Mouse (Mus musculus) midbrain, postnatal 0 days (tissue): ENCODE measurements at regions not wholly inside any gene's neighbourhood (a gene's known extent, or its start where the extent isn't known, plus 50 kb on each side); places are given as distances from the start of the nearest gene placed in this dataset.

Experiments used
- ATAC-seq: fragments of 200-750 bp; cut with Nextera tagmentation; 2 replicates; pipeline ENCODE4 v1.8.0; 2017; ENCODE audit warnings: moderate number of reproducible peaks, mild to moderate bottlenecking, moderate TSS enrichment, moderate library complexity; ENCODE audit not compliant: low FRiP score
- DNase-seq: peaks from one replicate; pipeline ENCODE4 v3.0.0-alpha.2; 2015; ENCODE audit warnings: low spot score
- H3K27ac ChIP-seq: fragments of 300-500 bp; sonication (generic); 2 replicates; pipeline ENCODE4 v1.5.1; 2014; ENCODE audit warnings: low read depth, mild to moderate bottlenecking, low read length, mixed read lengths
- H3K27me3 ChIP-seq: fragments of 300-500 bp; sonication (generic); 2 replicates; pipeline ENCODE4 v1.6.1; 2014; ENCODE audit warnings: low read length, control low read depth, mixed read lengths; ENCODE audit not compliant: insufficient read depth
- H3K36me3 ChIP-seq: fragments of 300-500 bp; sonication (generic); 2 replicates; pipeline ENCODE4 v1.6.1; 2014; ENCODE audit warnings: low read length, control low read depth, mixed read lengths; ENCODE audit not compliant: insufficient read depth
- H3K4me1 ChIP-seq: fragments of 300-500 bp; sonication (generic); 2 replicates; pipeline ENCODE4 v1.6.1; 2014; ENCODE audit warnings: mild to moderate bottlenecking, control low read depth, antibody characterized with exemption, low read length, mixed read lengths; ENCODE audit not compliant: insufficient read depth
- H3K4me2 ChIP-seq: fragments of 300-500 bp; sonication (generic); 2 replicates; pipeline ENCODE4 v1.6.1; 2014; ENCODE audit warnings: low read depth, mild to moderate bottlenecking, low read length, mixed read lengths; ENCODE audit not compliant: poor library complexity, severe bottlenecking
- H3K4me3 ChIP-seq: fragments of 300-500 bp; sonication (generic); 2 replicates; pipeline ENCODE4 v1.5.1; 2014; ENCODE audit warnings: low read depth, mild to moderate bottlenecking, low read length, moderate library complexity
- H3K9ac ChIP-seq: fragments of 300-500 bp; sonication (generic); replicated peaks from 2 replicates; pipeline ENCODE4 v1.6.1; 2014; ENCODE audit warnings: mild to moderate bottlenecking, low read length, moderate library complexity, mixed read lengths; ENCODE audit not compliant: poor library complexity, severe bottlenecking
- H3K9me3 ChIP-seq: fragments of 300-500 bp; sonication (generic); 2 replicates; pipeline ENCODE4 v1.6.1; 2016; ENCODE audit warnings: low read length, control low read depth
- CTCF ChIP-seq: IDR thresholded peaks from 2 replicates; pipeline ENCODE4 v1.5.1; 2016; ENCODE audit warnings: antibody characterized with exemption, mild to moderate bottlenecking
- WGBS: fragments of 180-500 bp; shearing (Covaris S2); extraction: QIAGEN DNeasy Blood & Tissue Kit; methylation state at CpG from one replicate; pipeline ENCODE4 v1.1.7; 2014; 5-methylcytosine and 5-hydroxymethylcytosine counted together

- no peaks in the 10 kb centered on the region for H3K4me1 ChIP-seq
- TF ChIP-seq CTCF, result no peak
- H3K9me3 ChIP-seq, result no peaks in the 10 kb centered on the region
- no peak for DNase-seq
- H3K9ac ChIP-seq, result no peak overlapping the region
- no peaks in the 10 kb centered on the region for H3K36me3 ChIP-seq
- ATAC-seq, result no peak
- no peaks in the 10 kb centered on the region for H3K27me3 ChIP-seq
- H3K4me2 ChIP-seq, result no peak overlapping the region
- no peak overlapping the region for H3K4me3 ChIP-seq
- WGBS, result 88% methylated on average over 4 of the region's 4 CpGs
- no peak overlapping the region for H3K27ac ChIP-seq
Measured at GRCm38 (mm10) chr3:70783142-70783541, 775.7 kb downstream of the Otol1 start.

- DNase-seq (peak; percentile 6), ATAC-seq (no peak)
- H3K9ac ChIP-seq, result no peak overlapping the region
- no peak overlapping the region for H3K4me3 ChIP-seq
- 88% methylated on average over 4 of the region's 4 CpGs for WGBS
- no peak for TF ChIP-seq CTCF
- H3K9me3 ChIP-seq, result no peaks in the 10 kb centered on the region
- H3K4me2 ChIP-seq, result no peak overlapping the region
- H3K27me3 ChIP-seq, result no peaks in the 10 kb centered on the region
- H3K4me1 ChIP-seq, result no peaks in the 10 kb centered on the region
- H3K36me3 ChIP-seq, result no peaks in the 10 kb centered on the region
- no peak overlapping the region for H3K27ac ChIP-seq
Measured at GRCm38 (mm10) chr3:70802230-70802629, 794.8 kb downstream of the Otol1 start.

- TF ChIP-seq CTCF, result no peak
- no peak for ATAC-seq
- Histone ChIP-seq H3K36me3 (no peaks in the 10 kb centered on the region), H3K4me1 (no peaks in the 10 kb centered on the region), H3K4me2 (no peak overlapping the region), H3K27ac (no peak overlapping the region), H3K9me3 (no peaks in the 10 kb centered on the region), H3K27me3 (no peaks in the 10 kb centered on the region), H3K4me3 (no peak overlapping the region), H3K9ac (no peak overlapping the region)
- no peak for DNase-seq
- 77% methylated on average over 4 of the region's 4 CpGs for WGBS
Measured at GRCm38 (mm10) chr3:70803411-70803810, 796.0 kb downstream of the Otol1 start.

GRCm38 (mm10) chr3:70803885-70804284 is 796.5 kb downstream of the Otol1 start:
- no peak overlapping the region for H3K4me3 ChIP-seq
- WGBS, result 67% methylated on average over 2 of the region's 2 CpGs

GRCm38 (mm10) chr3:70807170-70807569 is 799.8 kb downstream of the Otol1 start:
- Histone ChIP-seq H3K4me2 (no peak overlapping the region), H3K27ac (no peak overlapping the region), H3K4me1 (no peaks in the 10 kb centered on the region), H3K9ac (no peak overlapping the region), H3K9me3 (no peaks in the 10 kb centered on the region), H3K4me3 (no peak overlapping the region), H3K36me3 (no peaks in the 10 kb centered on the region), H3K27me3 (no peaks in the 10 kb centered on the region)
- 69% methylated on average over 3 of the region's 3 CpGs for WGBS
- no peak for TF ChIP-seq CTCF
- no peak for ATAC-seq
- DNase-seq, result no peak

More at GRCm38 (mm10) chr3:70803885-70804284, 796.5 kb downstream of the Otol1 start:
- no peak overlapping the region for H3K4me2 ChIP-seq
- DNase-seq (no peak), ATAC-seq (no peak)
- no peak for TF ChIP-seq CTCF
- H3K4me1 ChIP-seq, result no peaks in the 10 kb centered on the region
- no peaks in the 10 kb centered on the region for H3K36me3 ChIP-seq
- no peak overlapping the region for H3K27ac ChIP-seq
- H3K27me3 ChIP-seq, result no peaks in the 10 kb centered on the region
- H3K9ac ChIP-seq, result no peak overlapping the region
- H3K9me3 ChIP-seq, result no peaks in the 10 kb centered on the region
